Mouse (Mus musculus) heart, embryonic 16.5 days (tissue): ENCODE data around the gene Borcs7. TPM values are rescaled to one million over a fixed set of nuclear protein-coding genes. Genes with fewer than 3 reads are reported as not detected.

Source experiments
- ATAC-seq: fragments of 200-750 bp; cut with Nextera tagmentation; replicated peaks from 2 replicates; pipeline ENCODE4 v1.8.0; 2017; ENCODE audit warnings: moderate number of reproducible peaks; ENCODE audit not compliant: insufficient read depth, low FRiP score; ENCODE audit errors: extremely low read depth
- H3K27ac ChIP-seq: fragments of 300-500 bp; sonication (generic); 2 replicates; pipeline ENCODE4 v1.5.1; 2014; ENCODE audit warnings: mild to moderate bottlenecking, low read length, control low read depth, moderate library complexity
- H3K27me3 ChIP-seq: fragments of 300-500 bp; sonication (generic); 2 replicates; pipeline ENCODE4 v1.6.1; 2014; ENCODE audit warnings: low read length, mixed read lengths; ENCODE audit not compliant: control insufficient read depth, insufficient read depth
- H3K36me3 ChIP-seq: fragments of 300-500 bp; sonication (generic); 2 replicates; pipeline ENCODE4 v1.6.1; 2014; ENCODE audit not compliant: control insufficient read depth, insufficient read depth
- H3K4me1 ChIP-seq: fragments of 300-500 bp; sonication (generic); 2 replicates; pipeline ENCODE4 v1.6.1; 2014; ENCODE audit warnings: low read length, mixed read lengths; ENCODE audit not compliant: control insufficient read depth, insufficient read depth
- H3K4me2 ChIP-seq: fragments of 300-500 bp; sonication (generic); 2 replicates; pipeline ENCODE4 v1.6.1; 2014; ENCODE audit warnings: low read depth, mild to moderate bottlenecking, control low read depth, low read length
- H3K4me3 ChIP-seq: fragments of 300-500 bp; sonication (generic); 2 replicates; pipeline ENCODE4 v1.5.1; 2014; ENCODE audit warnings: mild to moderate bottlenecking, control low read depth, low read length
- H3K9ac ChIP-seq: fragments of 300-500 bp; sonication (generic); 2 replicates; pipeline ENCODE4 v1.6.1; 2014; ENCODE audit warnings: low read length, control low read depth
- H3K9me3 ChIP-seq: fragments of 300-500 bp; sonication (generic); replicated peaks from 2 replicates; pipeline ENCODE4 v1.6.1; 2016; ENCODE audit warnings: low read length; ENCODE audit not compliant: control insufficient read depth
- WGBS: fragments of 180-500 bp; shearing (Covaris S2); extraction: QIAGEN DNeasy Blood & Tissue Kit; methylation state at CpG from one replicate; pipeline ENCODE4 v1.1.7; 2014; 5-methylcytosine and 5-hydroxymethylcytosine counted together
- polyA plus RNA-seq: library from polyadenylated mRNA; unstranded; fragments of >200 nt; fragmentation: Nextera tagmentation; extraction: Ambion mirVana; gene quantifications from 2 replicates; pipeline ENCODE4 v1.2.1, GENCODE M21; 2015

The Borcs7 gene
- polyA plus RNA-seq, 1 experiment from 2014 or later = 13.7 TPM

DNA sequence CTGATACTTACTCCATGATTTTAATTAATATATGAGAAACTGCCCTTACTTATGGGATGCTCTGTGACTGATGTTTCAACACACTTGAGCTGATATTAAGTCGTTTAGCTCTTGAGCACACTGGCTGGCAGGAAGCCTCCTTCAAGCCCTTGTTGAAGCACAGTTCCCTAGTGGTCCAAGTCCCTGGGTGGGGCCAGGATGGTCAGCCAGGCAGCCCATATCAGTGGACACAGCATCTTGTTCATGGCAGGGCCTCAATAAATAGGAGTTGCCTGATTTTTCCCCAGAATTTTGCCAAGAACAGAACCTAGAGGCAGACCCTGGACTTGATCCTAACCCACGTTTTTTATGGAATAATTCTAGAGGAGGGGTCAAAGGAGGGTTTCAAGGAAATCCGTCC, 42.5 kb upstream of the Borcs7 start:
- peak overlapping the region; percentile 14; the same call in 1 of the 2 replicates for H3K27ac ChIP-seq

DNA sequence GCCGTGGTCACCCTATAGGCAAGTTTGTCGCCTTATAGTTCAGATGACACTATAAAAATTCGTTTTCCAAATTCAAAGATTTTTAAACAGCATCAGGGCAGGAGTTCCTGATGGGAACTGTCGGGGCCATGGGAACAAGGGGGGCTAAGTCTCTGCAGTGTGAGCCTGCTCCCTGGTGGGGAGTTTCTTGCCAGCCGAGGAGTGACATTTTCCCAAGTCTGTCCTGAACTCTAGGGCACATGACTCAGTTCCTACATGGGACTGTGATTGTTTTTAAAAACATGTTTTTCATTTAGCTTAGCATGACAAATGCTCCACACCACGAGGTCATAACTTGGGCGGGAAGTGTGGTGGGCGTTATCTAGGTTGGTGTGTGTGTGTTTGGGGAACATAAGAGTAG, 41.9 kb upstream of the Borcs7 start:
- H3K9me3 ChIP-seq = no peaks in the 10 kb centered on the region
- H3K27me3 ChIP-seq = no peaks in the 10 kb centered on the region
- H3K36me3 ChIP-seq = peaks cover 19% of the 10 kb centered on the region; the same call in 1 of the 2 replicates
- H3K4me2 ChIP-seq = no peak overlapping the region
- ATAC-seq = no peak
- no peak overlapping the region for H3K4me3 ChIP-seq
- WGBS = 75% methylated on average over 8 of the region's 8 CpGs
- peaks cover 45% of the 10 kb centered on the region for H3K4me1 ChIP-seq
- no peak overlapping the region for H3K27ac ChIP-seq
- no peak overlapping the region for H3K9ac ChIP-seq

More for the DNA sequence above, 42.5 kb upstream of the Borcs7 start:
- Histone ChIP-seq H3K4me2 (no peak overlapping the region), H3K36me3 (peaks cover 16% of the 10 kb centered on the region; the same call in 1 of the 2 replicates), H3K27me3 (no peaks in the 10 kb centered on the region), H3K9ac (no peak overlapping the region), H3K4me3 (no peak overlapping the region), H3K4me1 (peaks cover 51% of the 10 kb centered on the region), H3K9me3 (no peaks in the 10 kb centered on the region)
- WGBS = 57% methylated on average over 3 of the region's 3 CpGs
- ATAC-seq = no peak

DNA sequence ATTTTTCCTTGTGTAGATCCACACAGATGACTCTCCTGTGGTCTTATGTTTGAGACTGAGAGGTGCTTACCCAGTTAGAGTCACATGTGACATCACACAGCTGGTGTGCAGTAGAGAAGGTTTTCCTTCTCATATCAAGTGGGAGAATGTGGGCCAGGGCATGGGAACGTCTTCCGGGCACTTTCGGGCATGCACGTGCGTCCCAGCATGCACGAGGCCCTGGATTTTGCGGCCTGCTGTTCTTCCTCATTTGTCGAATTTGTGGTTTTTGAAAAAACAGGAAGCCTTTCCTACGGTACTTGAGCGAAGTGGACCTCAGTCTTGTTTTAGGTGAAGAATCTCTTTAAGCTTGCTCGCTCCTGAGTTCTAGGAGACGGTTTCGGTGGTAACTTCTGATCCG, 41.1 kb upstream of the Borcs7 start:
- H3K27me3 ChIP-seq = no peaks in the 10 kb centered on the region
- H3K4me2 ChIP-seq = no peak overlapping the region
- H3K9me3 ChIP-seq = no peaks in the 10 kb centered on the region
- no peak overlapping the region for H3K9ac ChIP-seq
- no peak for ATAC-seq
- H3K27ac ChIP-seq = no peak overlapping the region
- H3K4me1 ChIP-seq = peaks cover 41% of the 10 kb centered on the region
- H3K36me3 ChIP-seq = peaks cover 23% of the 10 kb centered on the region; the same call in 1 of the 2 replicates
- H3K4me3 ChIP-seq = no peak overlapping the region
- 88% methylated on average over 14 of the region's 14 CpGs for WGBS

GRCm38 (mm10) chr19:46653188-46653587, 36.5 kb upstream of the Borcs7 start:
- H3K4me2 ChIP-seq = no peak overlapping the region
- H3K27me3 ChIP-seq = no peaks in the 10 kb centered on the region
- no peak for ATAC-seq
- H3K4me3 ChIP-seq = no peak overlapping the region
- H3K9me3 ChIP-seq = no peaks in the 10 kb centered on the region
- H3K36me3 ChIP-seq = peaks cover 50% of the 10 kb centered on the region
- no peak overlapping the region for H3K27ac ChIP-seq
- H3K4me1 ChIP-seq = peaks cover 6% of the 10 kb centered on the region
- no peak overlapping the region for H3K9ac ChIP-seq
- 36% methylated on average over 5 of the region's 5 CpGs for WGBS

GRCm38 (mm10) chr19:46653616-46654235, 36.0 kb upstream of the Borcs7 start:
- Histone ChIP-seq H3K9me3 (no peaks in the 10 kb centered on the region), H3K9ac (no peak overlapping the region), H3K36me3 (peaks cover 50% of the 10 kb centered on the region), H3K27ac (no peak overlapping the region), H3K27me3 (no peaks in the 10 kb centered on the region), H3K4me3 (no peak overlapping the region), H3K4me1 (peaks cover 6% of the 10 kb centered on the region), H3K4me2 (no peak overlapping the region)
- WGBS = 86% methylated on average over 14 of the region's 14 CpGs
- ATAC-seq = peak; percentile 46; the same call in 1 of the 2 replicates

DNA sequence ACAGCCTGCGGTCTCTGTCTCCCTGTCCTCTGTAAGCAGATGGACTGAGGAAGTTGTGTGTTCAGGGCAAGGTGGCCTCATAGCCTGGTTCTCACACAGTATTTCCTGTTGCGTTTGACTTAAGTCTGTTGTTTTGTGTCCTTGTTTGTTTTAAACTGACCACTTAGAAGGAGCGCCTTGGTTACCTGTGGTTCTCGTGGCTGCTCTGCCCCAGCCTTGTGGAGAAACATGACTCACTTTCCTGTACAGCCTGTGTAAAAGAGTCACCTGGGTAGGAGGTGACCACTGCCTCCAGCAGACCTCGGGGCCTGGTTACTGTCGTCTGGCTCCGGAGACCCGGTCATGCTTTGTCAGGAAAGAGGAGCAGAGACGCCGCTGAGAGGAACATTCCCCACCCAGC, 34.1 kb upstream of the Borcs7 start:
- 82% methylated on average over 10 of the region's 10 CpGs for WGBS

GRCm38 (mm10) chr19:46656151-46656840, 33.4 kb upstream of the Borcs7 start:
- Histone ChIP-seq H3K9me3 (no peaks in the 10 kb centered on the region), H3K4me3 (no peak overlapping the region), H3K4me1 (peaks cover 8% of the 10 kb centered on the region), H3K4me2 (no peak overlapping the region), H3K27me3 (no peaks in the 10 kb centered on the region), H3K9ac (no peak overlapping the region), H3K36me3 (peaks cover 45% of the 10 kb centered on the region), H3K27ac (peak overlapping the region; percentile 13; the same call in 1 of the 2 replicates)
- no peak for ATAC-seq
- WGBS = 84% methylated on average over 21 of the region's 21 CpGs

More for the DNA sequence above, 34.1 kb upstream of the Borcs7 start:
- ATAC-seq = no peak
- H3K9me3 ChIP-seq = no peaks in the 10 kb centered on the region
- H3K27me3 ChIP-seq = no peaks in the 10 kb centered on the region
- H3K4me3 ChIP-seq = no peak overlapping the region
- H3K27ac ChIP-seq = 0 out of 2 replicates have a peak overlapping the region, but pooled peaks have one; percentile 21
- H3K9ac ChIP-seq = no peak overlapping the region
- peaks cover 45% of the 10 kb centered on the region for H3K36me3 ChIP-seq
- no peak overlapping the region for H3K4me2 ChIP-seq
- peaks cover 8% of the 10 kb centered on the region for H3K4me1 ChIP-seq

- no peak overlapping the region for H3K4me2 ChIP-seq
- H3K9me3 ChIP-seq = no peaks in the 10 kb centered on the region
- no peak for ATAC-seq
- no peak overlapping the region for H3K27ac ChIP-seq
- no peaks in the 10 kb centered on the region for H3K27me3 ChIP-seq
- no peak overlapping the region for H3K4me3 ChIP-seq
- peaks cover 8% of the 10 kb centered on the region for H3K4me1 ChIP-seq
- 92% methylated on average over 3 of the region's 3 CpGs for WGBS
- no peak overlapping the region for H3K9ac ChIP-seq
- peaks cover 38% of the 10 kb centered on the region for H3K36me3 ChIP-seq
Measured at GRCm38 (mm10) chr19:46657339-46658020, 32.2 kb upstream of the Borcs7 start.

DNA sequence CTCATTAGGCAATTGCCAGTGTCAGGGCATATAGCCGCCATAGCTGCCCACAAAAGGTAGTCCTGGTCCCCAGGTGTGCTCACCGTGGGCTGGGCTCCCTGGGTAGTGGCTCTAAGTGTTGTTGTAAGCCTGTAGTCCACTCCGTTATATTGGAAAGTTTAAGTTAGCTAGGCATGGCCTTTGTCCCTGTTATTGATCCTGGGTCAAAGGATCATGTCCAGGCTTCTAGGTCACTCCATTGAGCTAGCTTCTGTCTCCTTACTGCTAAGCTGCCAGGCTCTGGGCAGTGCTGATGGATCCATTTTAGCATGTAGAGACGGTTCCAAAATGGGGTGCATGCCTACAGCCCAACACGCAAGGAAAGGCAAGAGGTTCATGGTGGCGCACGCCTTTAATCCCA, 31.4 kb upstream of the Borcs7 start:
- 94% methylated on average over 7 of the region's 7 CpGs for WGBS
- no peak for ATAC-seq
- Histone ChIP-seq H3K9me3 (no peaks in the 10 kb centered on the region), H3K4me3 (no peak overlapping the region), H3K4me1 (peaks cover 7% of the 10 kb centered on the region; the same call in 1 of the 2 replicates), H3K4me2 (no peak overlapping the region), H3K9ac (no peak overlapping the region), H3K27me3 (no peaks in the 10 kb centered on the region), H3K27ac (no peak overlapping the region), H3K36me3 (peaks cover 34% of the 10 kb centered on the region)
